In genomic region chr3:152213416-152213815, GRCm38 (mm10) we compare ENCODE assay signal across 8 mouse cellular contexts. TPM values are rescaled to one million over a fixed set of nuclear protein-coding genes. Genes with fewer than 3 reads are reported as not detected.
DNase-seq lines count a peak whose midpoint lies in the region; ATAC-seq lines count a peak whose summit lies in the region.
"Had no signal": no experiment of that assay in that cellular context is flagged by ENCODE, and none has a peak within 500 bp of the region (broad histone marks: within the 10 kb centered on the region; RNA-seq: fewer than 3 reads in every experiment).

No protein-coding gene starts in this region.

- 35% methylated on average over 3 of the region's 3 CpGs for WGBS in forebrain, embryonic 15.5 days
- WGBS in liver, embryonic 12.5 days (ENCODE audit: insufficient replicate concordance): 36% methylated on average over 3 of the region's 3 CpGs
- WGBS in stomach, embryonic 16.5 days: 26% methylated on average over 3 of the region's 3 CpGs

- no peaks in the 10 kb centered on the region for H3K9me3 ChIP-seq in megakaryocyte, embryonic 14.5 days
- H3K9me3 ChIP-seq in forebrain, embryonic 15.5 days: no peaks in the 10 kb centered on the region
- H3K9me3 ChIP-seq in liver, embryonic 12.5 days (replicated peaks): no peaks in the 10 kb centered on the region
- H3K9me3 ChIP-seq in stomach, embryonic 16.5 days (replicated peaks; ENCODE audit: control insufficient read depth, low read length): no peaks in the 10 kb centered on the region

- H3K4me1 ChIP-seq in megakaryocyte, embryonic 14.5 days: peaks cover 30% of the 10 kb centered on the region
- peaks cover 39% of the 10 kb centered on the region for H3K4me1 ChIP-seq in forebrain, embryonic 15.5 days
- peaks cover 27% of the 10 kb centered on the region for H3K4me1 ChIP-seq in liver, embryonic 12.5 days
- peaks cover 19% of the 10 kb centered on the region for H3K4me1 ChIP-seq in stomach, embryonic 16.5 days (ENCODE audit: control insufficient read depth, insufficient read depth, low read length)

- DNase-seq in cerebellum, postnatal 4 days (ENCODE audit: low spot score in 2 of 2): no peak
- no peak for DNase-seq in natural killer cell, adult 2 months (ENCODE audit: low spot score in 2 of 2)
- DNase-seq: cerebellum, adult 8-10 months had no signal

- H3K36me3 ChIP-seq in megakaryocyte, embryonic 14.5 days (replicated peaks; ENCODE audit: low read length): peaks cover 44% of the 10 kb centered on the region
- H3K36me3 ChIP-seq in forebrain, embryonic 15.5 days: peaks cover 31% of the 10 kb centered on the region
- peaks cover 55% of the 10 kb centered on the region for H3K36me3 ChIP-seq in liver, embryonic 12.5 days
- peaks cover 13% of the 10 kb centered on the region for H3K36me3 ChIP-seq in stomach, embryonic 16.5 days (ENCODE audit: control insufficient read depth, insufficient read depth, low read length)

- 0 out of 2 replicates have a peak overlapping the region, but pooled peaks have one; percentile 15 for H3K9ac ChIP-seq in forebrain, embryonic 15.5 days (replicated peaks)
- 0 out of 2 replicates have a peak overlapping the region, but pooled peaks have one; percentile 99 for H3K9ac ChIP-seq in liver, embryonic 12.5 days
- H3K9ac ChIP-seq in stomach, embryonic 16.5 days (ENCODE audit: low read length): no peak overlapping the region

- peak overlapping the region; percentile 89 for H3K4me2 ChIP-seq in forebrain, embryonic 15.5 days (replicated peaks)
- H3K4me2 ChIP-seq in liver, embryonic 12.5 days: peak overlapping the region; percentile 88
- peak overlapping the region; percentile 91 for H3K4me2 ChIP-seq in stomach, embryonic 16.5 days (ENCODE audit: low read depth, low read length)

- peak overlapping the region; percentile 38 for H3K4me3 ChIP-seq in megakaryocyte, embryonic 14.5 days (replicated peaks)
- peak overlapping the region; percentile 80 for H3K4me3 ChIP-seq in forebrain, embryonic 15.5 days
- H3K4me3 ChIP-seq in liver, embryonic 12.5 days: peak overlapping the region; percentile 95
- H3K4me3 ChIP-seq in stomach, embryonic 16.5 days (replicated peaks; ENCODE audit: low read length): peak overlapping the region; percentile 20; the same call in 1 of the 2 replicates

- no peaks in the 10 kb centered on the region for H3K27me3 ChIP-seq in megakaryocyte, embryonic 14.5 days (replicated peaks)
- H3K27me3 ChIP-seq in forebrain, embryonic 15.5 days: no peaks in the 10 kb centered on the region
- H3K27me3 ChIP-seq in liver, embryonic 12.5 days (replicated peaks): no peaks in the 10 kb centered on the region
- H3K27me3 ChIP-seq in stomach, embryonic 16.5 days (ENCODE audit: control insufficient read depth, insufficient read depth, low read length): no peaks in the 10 kb centered on the region

- no peak for ATAC-seq in megakaryocyte, adult 5-6 weeks (ENCODE audit: poor library complexity, severe bottlenecking)
- ATAC-seq in forebrain, embryonic 15.5 days (replicated peaks): no peak
- no peak for ATAC-seq in liver, embryonic 12.5 days
- no peak for ATAC-seq in stomach, embryonic 16.5 days (ENCODE audit: insufficient read depth, low FRiP score)

- no peak overlapping the region for H3K27ac ChIP-seq in forebrain, embryonic 15.5 days (replicated peaks)
- H3K27ac ChIP-seq in liver, embryonic 12.5 days: no peak overlapping the region
- no peak overlapping the region for H3K27ac ChIP-seq in stomach, embryonic 16.5 days (ENCODE audit: low read length)

RNA-seq across cellular contexts. Expression of gene Fubp1, which starts 3.2 kb away (rescaled TPM):
- polyA plus RNA-seq in megakaryocyte, embryonic 14.5 days (2012; ENCODE audit: insufficient read depth, low replicate concordance): 205 and 764 TPM in 2 replicates
- 74.7 and 84.8 TPM in 2 replicates for total RNA-seq in megakaryocyte, adult 5-6 weeks (2015)
- total RNA-seq in megakaryocyte, adult 5-6 weeks (2017): 135 and 140 TPM in 2 replicates
- 302 and 309 TPM in 2 replicates for polyA plus RNA-seq in forebrain, embryonic 15.5 days (2015; fragmentation: Nextera tagmentation; extraction: Ambion mirVana)
- polyA plus RNA-seq in liver, embryonic 12.5 days (2016; fragmentation: Nextera tagmentation; extraction: Ambion mirVana): 143 and 144 TPM in 2 replicates
- polyA plus RNA-seq in stomach, embryonic 16.5 days (2015; fragmentation: Nextera tagmentation; extraction: Ambion mirVana): 156 and 169 TPM in 2 replicates

RNA-seq across cellular contexts. Expression of gene Dnajb4, which starts 3.3 kb away (rescaled TPM):
- polyA plus RNA-seq in megakaryocyte, embryonic 14.5 days (2012; ENCODE audit: insufficient read depth, low replicate concordance): 5.3 TPM in 1 of 2 replicates, not detected in the other
- 7.8 and 11.2 TPM in 2 replicates for total RNA-seq in megakaryocyte, adult 5-6 weeks (2015)
- total RNA-seq in megakaryocyte, adult 5-6 weeks (2017): 10.8 and 12.3 TPM in 2 replicates
- 29.8 and 35.4 TPM in 2 replicates for polyA plus RNA-seq in forebrain, embryonic 15.5 days (2015; fragmentation: Nextera tagmentation; extraction: Ambion mirVana)
- 35.7 and 36.3 TPM in 2 replicates for polyA plus RNA-seq in liver, embryonic 12.5 days (2016; fragmentation: Nextera tagmentation; extraction: Ambion mirVana)
- 38.9 and 39.8 TPM in 2 replicates for polyA plus RNA-seq in stomach, embryonic 16.5 days (2015; fragmentation: Nextera tagmentation; extraction: Ambion mirVana)

RNA-seq across cellular contexts. Expression of gene Gipc2, which starts 47.4 kb away (rescaled TPM):
- 2.4 TPM in 1 of 2 replicates, not detected in the other for polyA plus RNA-seq in megakaryocyte, embryonic 14.5 days (2012; ENCODE audit: insufficient read depth, low replicate concordance)
- not detected in 2 replicates for total RNA-seq in megakaryocyte, adult 5-6 weeks (2015)
- 0.44 TPM in 1 of 2 replicates, not detected in the other for total RNA-seq in megakaryocyte, adult 5-6 weeks (2017)
- polyA plus RNA-seq in forebrain, embryonic 15.5 days (2015; fragmentation: Nextera tagmentation; extraction: Ambion mirVana): 1.9 and 2.7 TPM in 2 replicates
- 11.3 and 12.3 TPM in 2 replicates for polyA plus RNA-seq in liver, embryonic 12.5 days (2016; fragmentation: Nextera tagmentation; extraction: Ambion mirVana)
- polyA plus RNA-seq in stomach, embryonic 16.5 days (2015; fragmentation: Nextera tagmentation; extraction: Ambion mirVana): 56.1 and 59.9 TPM in 2 replicates

RNA-seq across cellular contexts. Expression of gene Nexn, which starts 52.7 kb away (rescaled TPM):
- polyA plus RNA-seq in megakaryocyte, embryonic 14.5 days (2012; ENCODE audit: insufficient read depth, low replicate concordance): not detected in 2 replicates
- not detected in 2 replicates for total RNA-seq in megakaryocyte, adult 5-6 weeks (2015)
- not detected in 2 replicates for total RNA-seq in megakaryocyte, adult 5-6 weeks (2017)
- 2.8 and 3.9 TPM in 2 replicates for polyA plus RNA-seq in forebrain, embryonic 15.5 days (2015; fragmentation: Nextera tagmentation; extraction: Ambion mirVana)
- 2.2 and 2.5 TPM in 2 replicates for polyA plus RNA-seq in liver, embryonic 12.5 days (2016; fragmentation: Nextera tagmentation; extraction: Ambion mirVana)
- polyA plus RNA-seq in stomach, embryonic 16.5 days (2015; fragmentation: Nextera tagmentation; extraction: Ambion mirVana): 33.8 and 44.9 TPM in 2 replicates

Comparison
In these comparisons a context has a peak if more than half of its experiments do, and no peak if none do; other contexts are left out.
1. H3K4me3 ChIP-seq: peak in every context shown above with its lines; median percentile 95 in liver, embryonic 12.5 days; 80 in forebrain, embryonic 15.5 days; 38 in megakaryocyte, embryonic 14.5 days; 20 in stomach, embryonic 16.5 days.